10 mouse cellular contexts compared by ENCODE assay signal in genomic region chr19:53058726-53059334, GRCm38 (mm10). TPM values are rescaled to one million over a fixed set of nuclear protein-coding genes. Genes with fewer than 3 reads are reported as not detected.
DNase-seq lines count a peak whose midpoint lies in the region; ATAC-seq lines count a peak whose summit lies in the region.
"Had no signal": no experiment of that assay in that cellular context is flagged by ENCODE, and none has a peak within 500 bp of the region (broad histone marks: within the 10 kb centered on the region; RNA-seq: fewer than 3 reads in every experiment).

No protein-coding gene starts in this region.

- WGBS in lung, embryonic 15.5 days: 73% methylated on average over 8 of the region's 8 CpGs
- WGBS in intestine, embryonic 16.5 days: 51% methylated on average over 8 of the region's 8 CpGs
- WGBS in stomach, embryonic 15.5 days: 63% methylated on average over 8 of the region's 8 CpGs

- no peak overlapping the region for H3K4me2 ChIP-seq in lung, embryonic 15.5 days
- H3K4me2 ChIP-seq in intestine, embryonic 16.5 days (ENCODE audit: low read depth, low read length): no peak overlapping the region
- no peak overlapping the region for H3K4me2 ChIP-seq in stomach, embryonic 15.5 days

- no peaks in the 10 kb centered on the region for H3K4me1 ChIP-seq in lung, embryonic 15.5 days
- peaks cover 9% of the 10 kb centered on the region for H3K4me1 ChIP-seq in intestine, embryonic 16.5 days (ENCODE audit: control insufficient read depth, insufficient read depth, low read length)
- peaks cover 6% of the 10 kb centered on the region; the same call in 1 of the 2 replicates for H3K4me1 ChIP-seq in stomach, embryonic 15.5 days
- H3K4me1 ChIP-seq: midbrain, embryonic 10.5 days had no signal

- H3K4me3 ChIP-seq in lung, embryonic 15.5 days: no peak overlapping the region
- no peak overlapping the region for H3K4me3 ChIP-seq in intestine, embryonic 16.5 days (ENCODE audit: low read length)
- H3K4me3 ChIP-seq in stomach, embryonic 15.5 days (replicated peaks): no peak overlapping the region
- H3K4me3 ChIP-seq: midbrain, embryonic 10.5 days had no signal

- H3K9ac ChIP-seq in lung, embryonic 15.5 days: no peak overlapping the region
- 0 out of 2 replicates have a peak overlapping the region, but pooled peaks have one; percentile 15 for H3K9ac ChIP-seq in intestine, embryonic 16.5 days (ENCODE audit: low read depth, low read length)
- H3K9ac ChIP-seq in stomach, embryonic 15.5 days: no peak overlapping the region

- H3K27ac ChIP-seq in lung, embryonic 15.5 days: no peak overlapping the region
- peak overlapping the region; percentile 73 for H3K27ac ChIP-seq in intestine, embryonic 16.5 days (ENCODE audit: low read length)
- peak overlapping the region; percentile 55 for H3K27ac ChIP-seq in stomach, embryonic 15.5 days
- H3K27ac ChIP-seq: hindbrain, postnatal 0 days; midbrain, embryonic 10.5 days had no signal

- H3K9me3 ChIP-seq in lung, embryonic 15.5 days: no peaks in the 10 kb centered on the region
- no peaks in the 10 kb centered on the region for H3K9me3 ChIP-seq in intestine, embryonic 16.5 days (ENCODE audit: control insufficient read depth, low read length)
- H3K9me3 ChIP-seq in stomach, embryonic 15.5 days: no peaks in the 10 kb centered on the region
- H3K9me3 ChIP-seq: midbrain, embryonic 10.5 days had no signal

- ATAC-seq in lung, embryonic 15.5 days (ENCODE audit: borderline replicate concordance, extremely low read depth, low FRiP score, low TSS enrichment): peak; percentile 67; the same call in 1 of the 2 replicates
- ATAC-seq in intestine, embryonic 16.5 days: peak; percentile 92
- ATAC-seq in stomach, embryonic 15.5 days (ENCODE audit: insufficient read depth, low FRiP score, low read depth): peak; percentile 92
- ATAC-seq: hindbrain, postnatal 0 days had no signal

- H3K36me3 ChIP-seq in lung, embryonic 15.5 days: no peaks in the 10 kb centered on the region
- H3K36me3 ChIP-seq in intestine, embryonic 16.5 days (ENCODE audit: control insufficient read depth, insufficient read depth, low read length): no peaks in the 10 kb centered on the region
- H3K36me3 ChIP-seq in stomach, embryonic 15.5 days: no peaks in the 10 kb centered on the region
- H3K36me3 ChIP-seq: midbrain, embryonic 10.5 days had no signal

- DNase-seq in lung, postnatal 4 days: no peak
- peak; percentile 76 for DNase-seq in c-Kit-positive CD71-positive TER-119-positive erythroid progenitor cells, embryonic 14.5 days (ENCODE audit: low spot score)
- no peak for DNase-seq in cerebellum, adult 18-20 months
- DNase-seq in adrenal gland, adult 18-20 months (ENCODE audit: low spot score in 2 of 2): no peak
- DNase-seq: cerebellum, adult 2 months had no signal

- H3K27me3 ChIP-seq in lung, embryonic 15.5 days: no peaks in the 10 kb centered on the region
- no peaks in the 10 kb centered on the region for H3K27me3 ChIP-seq in intestine, embryonic 16.5 days (replicated peaks; ENCODE audit: control insufficient read depth, insufficient read depth, low read length)
- no peaks in the 10 kb centered on the region for H3K27me3 ChIP-seq in stomach, embryonic 15.5 days (replicated peaks)

RNA-seq across cellular contexts. Expression of gene Xpnpep1, which starts 18.8 kb away (rescaled TPM):
- polyA plus RNA-seq in lung, embryonic 15.5 days (2015; fragmentation: Nextera tagmentation; extraction: Ambion mirVana): 167 and 169 TPM in 2 replicates
- polyA plus RNA-seq in intestine, embryonic 16.5 days (2015; fragmentation: Nextera tagmentation; extraction: Ambion mirVana): 231 and 264 TPM in 2 replicates
- 130 and 151 TPM in 2 replicates for polyA plus RNA-seq in stomach, embryonic 15.5 days (2015; fragmentation: Nextera tagmentation; extraction: Ambion mirVana)
- total RNA-seq in adrenal gland, adult 18-20 months (2021): 10 to 100 TPM; 57.8 to 83.8 TPM
